Mouse (Mus musculus): Measurements from ENCODE around the gene Mmgt2.

Gene Mmgt2

DNA sequence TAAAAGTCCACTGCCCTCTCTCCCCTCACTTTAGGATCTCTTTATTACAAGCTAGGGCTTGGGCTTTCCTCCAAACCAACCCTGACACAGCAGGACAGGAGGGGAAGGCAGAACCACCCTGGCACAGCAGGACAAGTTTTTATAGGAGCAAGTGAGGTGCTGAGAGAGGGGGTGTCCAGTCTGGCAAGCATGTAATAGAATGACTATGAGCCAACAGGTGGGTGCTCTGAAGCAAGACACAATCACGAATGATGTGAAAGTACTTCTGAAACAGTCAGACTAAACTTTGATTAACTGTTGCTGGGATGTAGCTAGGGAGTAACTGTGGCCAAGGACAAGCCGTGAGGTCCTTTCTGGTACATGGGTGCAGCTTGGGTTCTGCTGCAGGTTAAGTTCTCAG, 57.7 kb downstream of the Mmgt2 start:
- no peak for DNase-seq (ENCODE audit: low spot score)

GRCm38 (mm10) chr11:62708252-62708651, 59.8 kb downstream of the Mmgt2 start:
- no peak for DNase-seq (ENCODE audit: low spot score)

DNA sequence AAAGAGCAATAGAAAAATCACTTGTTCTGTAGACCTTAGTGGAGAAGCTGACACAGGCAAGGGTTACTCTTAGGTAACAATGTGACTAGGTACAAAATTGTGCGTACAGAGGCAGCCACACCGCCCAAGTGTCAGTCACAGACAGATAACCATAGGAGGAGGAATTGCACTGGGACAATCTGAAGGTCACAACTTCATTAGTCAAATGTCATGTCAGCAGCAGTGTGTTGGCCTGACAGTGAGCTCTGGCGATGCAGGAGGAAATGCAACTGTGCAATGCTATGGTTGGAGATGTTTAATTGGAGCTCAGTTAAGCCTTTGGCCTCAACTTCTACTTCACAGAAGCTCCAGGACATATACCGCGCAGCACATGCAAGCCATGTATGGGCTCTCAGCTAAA, 62.2 kb downstream of the Mmgt2 start:
- DNase-seq (ENCODE audit: low spot score): no peak
